Mouse (Mus musculus): ENCODE data around the gene Ift46. TPM values are rescaled to one million over a fixed set of nuclear protein-coding genes. Genes with fewer than 3 reads are reported as not detected.

Ift46 gene
- total RNA-seq, 1 experiment from 2014 or later: 97.0 TPM

DNA sequence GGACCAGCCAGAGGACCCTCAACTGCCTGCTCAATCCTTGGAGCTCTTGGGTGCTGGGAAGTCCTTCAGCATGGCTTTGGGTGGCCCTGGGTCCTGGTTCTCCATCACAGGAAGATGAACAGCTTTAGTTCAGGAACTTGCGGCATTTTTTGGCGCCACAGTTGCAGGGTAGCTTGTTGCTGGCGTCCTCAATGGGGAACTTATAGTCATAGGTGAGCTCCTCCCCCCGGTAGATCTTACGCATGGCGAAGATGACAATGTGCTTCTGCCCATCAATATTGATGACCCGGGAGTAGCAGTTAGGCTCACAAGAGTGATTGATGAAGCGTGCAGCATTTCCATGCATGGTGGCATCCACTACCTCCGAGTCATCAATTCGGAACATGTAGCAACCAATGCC, 40.1 kb downstream of the Ift46 start:
- DNase-seq: no peak

DNA sequence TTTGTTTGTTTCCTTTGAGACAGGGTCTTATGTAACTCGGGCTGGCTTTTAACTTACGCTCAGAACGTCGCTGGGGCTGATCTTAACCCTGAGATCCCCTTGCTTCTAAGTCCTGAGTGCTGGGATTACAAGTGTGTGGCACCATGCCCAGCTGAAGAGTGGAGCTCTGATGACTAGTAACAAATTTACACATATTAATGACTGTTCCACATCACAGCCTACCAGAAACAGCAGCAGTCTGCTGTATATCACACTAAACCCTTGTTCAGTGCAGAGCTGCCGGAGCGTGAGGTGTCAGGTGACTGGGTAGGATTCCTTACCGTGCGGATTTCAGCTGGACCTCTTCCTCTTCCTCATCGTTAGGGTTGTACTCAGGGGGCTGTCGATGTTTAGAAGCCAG, 42.6 kb downstream of the Ift46 start:
- no peak for DNase-seq

GRCm38 (mm10) chr9:44814179-44814578, 46.5 kb downstream of the Ift46 start:
- no peak for DNase-seq

- DNase-seq: no peak
Observed at GRCm38 (mm10) chr9:44817522-44817921, 49.8 kb downstream of the Ift46 start.

DNA sequence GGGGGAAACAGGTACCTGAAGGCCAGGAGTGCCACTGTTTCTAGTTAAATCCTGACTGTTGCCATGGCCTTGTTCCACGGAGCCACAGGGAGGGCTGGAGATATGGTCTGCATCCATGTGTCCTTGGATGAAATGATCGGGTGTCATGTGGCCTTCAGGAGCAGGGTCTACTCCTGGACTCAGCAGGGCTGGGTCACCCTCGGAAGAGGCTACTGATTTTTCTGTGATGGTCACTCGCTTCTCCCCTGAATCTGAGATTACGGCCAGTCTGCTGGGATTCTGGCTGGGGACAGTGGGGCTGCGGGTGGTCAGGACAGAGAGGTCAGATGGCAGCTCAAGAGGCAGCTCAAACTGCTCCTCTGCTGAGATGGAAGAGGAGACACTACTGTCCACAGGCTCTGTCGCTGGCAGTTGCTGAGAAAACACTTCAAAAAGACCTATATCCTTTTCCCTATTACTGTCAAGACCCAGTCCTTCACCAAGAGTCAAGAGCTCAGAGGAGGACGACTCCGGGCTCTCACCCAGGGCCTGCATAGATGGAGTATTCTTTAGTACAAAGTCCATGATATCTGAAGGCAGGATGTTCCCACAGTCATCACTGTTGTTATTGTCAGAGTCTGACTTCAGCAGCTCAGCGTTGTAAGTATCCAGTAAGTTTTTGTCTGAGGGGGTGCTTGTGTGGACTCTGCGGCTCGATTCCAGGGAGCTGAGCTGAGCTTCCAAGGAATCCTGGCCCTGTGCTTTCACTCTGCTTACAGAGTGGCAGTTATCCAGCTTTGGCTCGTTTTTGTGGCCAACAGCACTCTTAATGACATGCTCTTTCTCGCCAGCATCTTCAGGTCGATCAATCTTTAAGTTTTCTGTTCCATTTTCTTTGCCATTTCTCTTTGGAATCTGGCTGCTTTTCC, 52.5 kb downstream of the Ift46 start:
- DNase-seq: no peak

- no peak for DNase-seq
Observed at GRCm38 (mm10) chr9:44826660-44827059, 59.0 kb downstream of the Ift46 start.

DNA sequence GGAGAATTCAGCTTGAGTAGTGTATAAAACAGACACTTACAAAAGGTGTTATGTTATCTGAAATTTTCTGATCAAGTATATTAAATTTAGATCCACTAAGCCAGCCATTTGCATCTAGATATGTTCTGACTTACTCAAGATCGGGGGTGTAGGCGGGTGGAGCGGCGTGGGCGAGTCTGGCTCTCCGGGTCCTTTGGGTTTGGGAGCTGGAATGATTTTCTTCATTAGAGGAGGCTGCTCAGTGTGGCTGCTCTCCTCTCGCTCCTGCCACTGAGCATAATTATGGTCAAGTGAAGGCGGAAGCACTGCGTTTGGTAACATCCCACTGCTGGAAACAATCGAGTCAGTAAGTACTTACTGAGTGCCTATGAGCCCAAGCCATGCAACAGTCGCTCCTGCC, 61.2 kb downstream of the Ift46 start:
- DNase-seq: no peak

DNA sequence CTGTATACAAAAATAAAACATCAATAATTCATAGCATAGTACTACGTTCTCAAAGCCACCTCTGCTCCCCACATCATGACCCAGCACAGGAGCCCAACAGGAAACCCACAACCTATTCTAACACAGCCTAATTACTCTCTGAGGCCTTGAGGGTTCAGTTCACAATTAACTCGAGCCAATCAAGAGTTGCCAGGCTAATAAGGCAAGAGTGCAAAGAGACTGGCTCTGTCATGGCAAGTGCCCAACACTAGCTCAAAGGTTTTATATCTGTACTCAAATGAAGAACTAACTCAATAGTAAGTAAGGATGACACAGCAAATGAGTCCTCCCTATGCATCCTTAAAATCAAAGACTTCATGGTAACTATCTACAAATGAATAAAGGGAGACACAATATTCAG, 62.8 kb downstream of the Ift46 start:
- no peak for DNase-seq

- DNase-seq: peak; percentile 46
Observed at GRCm38 (mm10) chr9:44832356-44832755, 64.6 kb downstream of the Ift46 start.

GRCm38 (mm10) chr9:44836439-44836838, 68.7 kb downstream of the Ift46 start:
- DNase-seq: peak; percentile 81

DNA sequence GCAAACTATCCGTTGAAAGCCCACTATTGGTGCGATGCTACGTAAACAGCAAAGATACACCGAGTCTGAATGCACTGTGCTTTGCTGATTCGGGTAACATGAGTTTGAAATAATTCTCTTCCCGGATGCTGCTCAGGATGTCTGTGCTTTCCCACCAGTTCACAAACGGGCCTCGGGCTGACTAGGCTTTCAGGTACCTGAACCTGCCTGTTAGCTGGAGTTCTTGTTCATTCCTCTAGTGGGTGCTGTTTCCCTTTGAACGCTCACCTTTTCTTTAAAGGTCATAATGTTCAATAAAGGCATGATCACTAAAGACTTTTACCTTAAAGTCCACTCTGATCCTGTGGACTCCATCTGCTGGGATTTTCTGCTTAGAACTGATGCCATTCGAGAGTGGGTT, 73.5 kb downstream of the Ift46 start:
- no peak for DNase-seq

Other genes with a start within 250 kb of the Ift46 start
- gene Cxcr5, start 206.0 kb upstream of the Ift46 start, total RNA-seq (2021): 0.18 TPM in 1 of 2 replicates, not detected in the other
- gene Ddx6, start 163.0 kb upstream of the Ift46 start, total RNA-seq (2021): 126 and 145 TPM in 2 replicates
- not detected in 2 replicates for gene Treh, start 94.7 kb upstream of the Ift46 start, total RNA-seq (2021)
- gene Phldb1, start 32.7 kb upstream of the Ift46 start, total RNA-seq (2021): 33.7 and 36.9 TPM in 2 replicates
- gene Arcn1, start 63 bp upstream of the Ift46 start, total RNA-seq (2021): 148 and 170 TPM in 2 replicates
- 6.1 and 8.6 TPM in 2 replicates for gene Tmem25, start 31.4 kb downstream of the Ift46 start, total RNA-seq (2021)
- 3.4 and 10.5 TPM in 2 replicates for gene Ttc36, start 35.2 kb downstream of the Ift46 start, total RNA-seq (2021)
- 31.5 and 47.5 TPM in 2 replicates for gene Kmt2a, start 113.4 kb downstream of the Ift46 start, total RNA-seq (2021)
- 383 and 529 TPM in 2 replicates for gene Atp5l, start 152.8 kb downstream of the Ift46 start, total RNA-seq (2021)
- 71.9 and 105 TPM in 2 replicates for gene Ube4a, start 197.7 kb downstream of the Ift46 start, total RNA-seq (2021)
- gene Cd3g, start 212.5 kb downstream of the Ift46 start, total RNA-seq (2021): 0.52 TPM in 1 of 2 replicates, not detected in the other
- not detected in 2 replicates for gene Cd3d, start 213.9 kb downstream of the Ift46 start, total RNA-seq (2021)
- 0.46 TPM in 1 of 2 replicates, not detected in the other for gene Cd3e, start 241.7 kb downstream of the Ift46 start, total RNA-seq (2021)

Data from adrenal gland, postnatal 25 days (tissue).